8 mouse cellular contexts compared by ENCODE assay signal in genomic region chr15:27630601-27631383, GRCm38 (mm10). TPM values are rescaled to one million over a fixed set of nuclear protein-coding genes. Genes with fewer than 3 reads are reported as not detected.
A peak's percentile ranks its signal among the peaks of the same experiment; 100 is the strongest.
DNase-seq lines count a peak whose midpoint lies in the region; ATAC-seq lines count a peak whose summit lies in the region.

Gene Otulin (minus strand): TSS chr15:27630693.

- peaks cover 17% of the 10 kb centered on the region for H3K4me1 ChIP-seq in hindbrain, embryonic 12.5 days

- H3K4me2 ChIP-seq in hindbrain, embryonic 12.5 days (replicated peaks) = peak within 1 kb of the TSS; percentile 82

- WGBS in hindbrain, embryonic 12.5 days = 6% methylated on average over 54 of the region's 56 CpGs

- DNase-seq in NIH3T3 (ENCODE audit: low read depth) = peak; percentile 100
- DNase-seq in cerebellum, postnatal 10 days = peak; percentile 100
- DNase-seq in frontal cortex, postnatal 10 days (ENCODE audit: low spot score in 2 of 2) = peak; percentile 95 to 98
- peak; percentile 98 to 99 for DNase-seq in layer of hippocampus, postnatal 14 days (ENCODE audit: low spot score in 2 of 2)
- peak; percentile 100 for DNase-seq in lung, postnatal 14 days
- peak; percentile 93 for DNase-seq in retina, adult 2 months (ENCODE audit: low read depth, low spot score)
- peak; percentile 98 to 99 for DNase-seq in thymus, postnatal 36 days

- H3K9me3 ChIP-seq in hindbrain, embryonic 12.5 days (replicated peaks) = no peaks in the 10 kb centered on the region

- peak within 1 kb of the TSS; percentile 89 for H3K4me3 ChIP-seq in hindbrain, embryonic 12.5 days

- peak within 1 kb of the TSS; percentile 83 for H3K9ac ChIP-seq in hindbrain, embryonic 12.5 days

- H3K36me3 ChIP-seq in hindbrain, embryonic 12.5 days = peaks cover 3% of the 10 kb centered on the region; the same call in 1 of the 2 replicates

- peak; percentile 98 for ATAC-seq in hindbrain, embryonic 12.5 days (ENCODE audit: low FRiP score)

- H3K27me3 ChIP-seq in hindbrain, embryonic 12.5 days = no peaks in the 10 kb centered on the region

- H3K27ac ChIP-seq in hindbrain, embryonic 12.5 days = peak within 1 kb of the TSS; percentile 52; the same call in 1 of the 2 replicates

RNA-seq across cellular contexts. Expression of gene Otulin, which starts in this region (rescaled TPM):
- 29.7 TPM in 2 replicates for polyA plus RNA-seq in hindbrain, embryonic 12.5 days (2016; fragmentation: Nextera tagmentation; extraction: Ambion mirVana)
- total RNA-seq in layer of hippocampus, postnatal 14 days (2021) = 10 to 100 TPM; 22.0 to 22.4 TPM

Comparison
In these comparisons a context has a peak if more than half of its experiments do, and no peak if none do; other contexts are left out.
1. Peak in every context shown above with its lines: DNase-seq, ATAC-seq, H3K4me3 ChIP-seq and H3K27ac ChIP-seq.